Mouse (Mus musculus): ENCODE measurements at regions not wholly inside any gene's neighbourhood (a gene's known extent, or its start where the extent isn't known, plus 50 kb on each side); places are given as distances from the start of the nearest gene placed in this dataset.

- peak in 1 of 2 experiments; percentile 21 for DNase-seq (ENCODE audit: low spot score in 2 of 2)
Measured at GRCm38 (mm10) chr16:69646156-69646555, 217.4 kb downstream of the Speer2 start.

GRCm38 (mm10) chr16:69607736-69608135 lies 255.8 kb downstream of the Speer2 start:
- no peak for DNase-seq (ENCODE audit: low spot score in 2 of 2)

GRCm38 (mm10) chr16:69600978-69601377 lies 262.6 kb downstream of the Speer2 start:
- no peak for DNase-seq (ENCODE audit: low spot score in 2 of 2)

GRCm38 (mm10) chr16:69577205-69577604 lies 286.3 kb downstream of the Speer2 start:
- peak in 1 of 2 experiments; percentile 22 for DNase-seq (ENCODE audit: low spot score in 2 of 2)

- no peak for DNase-seq (ENCODE audit: low spot score in 2 of 2)
Measured at GRCm38 (mm10) chr16:69568189-69568588, 295.4 kb downstream of the Speer2 start.

- no peak for DNase-seq (ENCODE audit: low spot score in 2 of 2)
Measured at GRCm38 (mm10) chr16:69567420-69568179, 295.9 kb downstream of the Speer2 start.

Measured in right cerebral cortex, postnatal 10 days (tissue).